Mouse (Mus musculus): ENCODE measurements around the gene Gm10803. TPM values are rescaled to one million over a fixed set of nuclear protein-coding genes. Genes with fewer than 3 reads are reported as not detected.

The Gm10803 gene
- polyA plus RNA-seq, 1 experiment = not detected

DNA sequence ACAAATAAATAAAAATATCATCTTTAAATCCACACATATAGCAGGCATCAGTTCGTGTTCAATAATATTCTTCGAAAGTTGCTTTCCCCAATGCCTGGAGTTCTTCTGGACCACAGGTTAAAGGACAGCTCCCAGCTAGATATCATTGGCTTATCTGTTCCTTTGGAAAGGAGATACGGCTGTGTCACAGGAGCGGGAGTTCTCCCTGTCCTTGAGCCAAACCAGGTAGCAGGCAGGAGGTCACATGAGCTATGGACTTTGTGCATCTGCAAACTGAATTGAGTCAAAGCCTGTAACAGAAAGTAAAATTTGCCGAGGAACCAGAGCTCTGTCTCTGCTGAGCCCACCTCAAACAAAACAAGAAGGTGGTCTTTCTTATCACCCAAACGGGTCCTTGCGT, 52.7 kb downstream of the Gm10803 start:
- DNase-seq = no peak

More for the DNA sequence above, 52.7 kb downstream of the Gm10803 start:
- no peaks in the 10 kb centered on the region for H3K4me1 ChIP-seq (ENCODE audit: control insufficient read depth, insufficient read depth, low read length)
- no peaks in the 10 kb centered on the region for H3K36me3 ChIP-seq (ENCODE audit: control insufficient read depth, insufficient read depth, low read length)
- H3K27me3 ChIP-seq (replicated peaks; ENCODE audit: control insufficient read depth, insufficient read depth, low read length) = no peaks in the 10 kb centered on the region
- no peak for TF ChIP-seq CTCF (conservative IDR thresholded peaks at IDR 0.05; ENCODE audit: insufficient read depth, insufficient read length, low read depth, low read length)
- TF ChIP-seq POLR2A (IDR thresholded peaks at IDR 0.05; ENCODE audit: low read depth, low read length) = no peak
- no peak overlapping the region for H3K4me3 ChIP-seq (ENCODE audit: insufficient read depth, low read depth, low read length)
- H3K27ac ChIP-seq (ENCODE audit: insufficient read depth, low read depth, low read length) = no peak overlapping the region
- 80% methylated on average over 7 of the region's 7 CpGs for WGBS

Other genes with a start within 250 kb of the Gm10803 start
- 18.9 and 20.9 TPM in 2 replicates for gene Tspan18, start 226.1 kb upstream of the Gm10803 start, polyA plus RNA-seq (2012; rRNA removed)
- 200 and 223 TPM in 2 replicates for gene Cd82, start 97.4 kb upstream of the Gm10803 start, polyA plus RNA-seq (2012; rRNA removed)
- 0.13 and 0.14 TPM in 2 replicates for gene Alx4, start 81.8 kb downstream of the Gm10803 start, polyA plus RNA-seq (2012; rRNA removed)